Mouse (Mus musculus) bone marrow macrophage, adult 2 months (primary cell): ENCODE measurements at regions not wholly inside any gene's neighbourhood (a gene's known extent, or its start where the extent isn't known, plus 50 kb on each side); places are given as distances from the start of the nearest gene placed in this dataset.

Source experiments
- CTCF ChIP-seq: IDR thresholded peaks from 2 replicates; pipeline ENCODE4 v1.5.1; 2012; ENCODE audit warnings: low read depth, mild to moderate bottlenecking, low read length, moderate library complexity
- POLR2A ChIP-seq: IDR thresholded peaks from 2 replicates; pipeline ENCODE4 v1.6.1; 2012; ENCODE audit warnings: mild to moderate bottlenecking, low read depth, low read length, borderline replicate concordance

GRCm38 (mm10) chr10:42122768-42123635 lies 104.8 kb upstream of the Armc2 start:
- TF ChIP-seq POLR2A = no peak
- TF ChIP-seq CTCF = no peak
